Mouse (Mus musculus) cortical plate, adult 2 months (tissue): Measurements from ENCODE around the gene Rnft1.

ENCODE experiments used
- CTCF ChIP-seq: fragments of 200-500 bp; IDR thresholded peaks from 2 replicates; pipeline ENCODE4 v1.5.1; 2011; ENCODE audit warnings: mild to moderate bottlenecking, control low read depth, low read length; ENCODE audit not compliant: insufficient read depth; ENCODE audit errors: extremely low read depth
- POLR2A ChIP-seq: fragments of 200-500 bp; IDR thresholded peaks from 2 replicates; pipeline ENCODE4 v1.6.1; 2011; ENCODE audit warnings: mild to moderate bottlenecking, low read length, control low read depth; ENCODE audit not compliant: insufficient read depth; ENCODE audit errors: extremely low read depth

DNA sequence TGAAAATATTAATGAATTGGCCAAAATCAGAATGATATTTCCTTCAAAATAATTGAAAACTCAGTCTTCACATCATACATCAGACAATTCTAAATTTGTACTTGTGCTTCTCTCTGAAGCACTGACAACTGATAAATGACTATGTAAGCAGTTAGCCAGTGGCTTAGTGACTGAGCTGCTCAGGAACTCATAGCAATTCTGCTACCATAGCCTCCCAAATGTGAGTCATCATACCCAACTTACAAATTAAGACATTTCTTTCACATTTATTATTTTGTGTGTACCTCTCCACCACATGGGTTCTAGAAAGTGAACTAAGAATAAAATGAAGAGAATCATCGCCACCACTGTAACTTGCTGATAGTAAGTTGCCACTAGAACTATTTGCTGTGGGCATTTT is 6.3 kb downstream of the Rnft1 start:
- TF ChIP-seq POLR2A (no peak), CTCF (no peak)
